Mouse (Mus musculus) monocyte, adult 2 months (primary cell): ENCODE measurements around the gene Dhrs13.

Experiments
- DNase-seq, 2 experiments: peaks; one replicate each; pipeline ENCODE4 v3.0.0; 2022; ENCODE audit warnings: low spot score in 2 of 2, low read depth in 1 of 2

The Dhrs13 gene

DNA sequence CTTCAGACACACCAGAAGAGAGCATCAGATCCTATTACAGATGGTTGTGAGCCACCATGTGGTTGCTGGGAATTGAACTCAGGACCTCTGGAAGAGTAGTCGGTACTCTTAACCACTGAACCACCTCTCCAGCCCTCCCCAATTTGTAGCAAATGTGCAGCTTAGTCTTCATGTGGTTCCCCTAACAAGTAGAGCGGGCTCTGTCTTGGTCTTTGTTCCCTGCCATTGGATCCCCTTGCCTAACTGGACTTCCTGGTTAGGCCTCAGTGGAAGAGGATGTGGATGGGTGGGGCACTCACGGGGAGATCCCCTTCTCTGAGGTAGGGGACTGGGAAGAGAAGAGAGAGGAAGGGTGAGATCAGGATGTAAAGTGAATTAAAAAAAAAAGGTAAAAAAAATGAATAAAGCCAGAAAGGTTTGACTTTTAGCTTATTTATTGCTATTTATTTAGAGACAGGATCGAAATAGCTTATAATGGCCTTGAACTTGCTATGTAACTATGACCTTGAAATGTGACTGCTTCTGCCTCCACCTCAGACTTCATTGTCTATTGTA is 54.9 kb downstream of the Dhrs13 start:
- DNase-seq: no peak
